Mouse (Mus musculus) gastrocnemius, adult 2 months (tissue): ENCODE measurements around the gene Gfer. TPM values are rescaled to one million over a fixed set of nuclear protein-coding genes. Genes with fewer than 3 reads are reported as not detected.

ENCODE experiments used
- DNase-seq: peaks from one replicate; pipeline ENCODE4 v3.0.0; 2022
- H3K27ac ChIP-seq: fragments of 200-600 bp; 2 replicates; pipeline ENCODE4 v1.8.1; 2022; ENCODE audit warnings: mild to moderate bottlenecking
- H3K4me3 ChIP-seq: fragments of 200-600 bp; 2 replicates; pipeline ENCODE4 v1.8.1; 2022; ENCODE audit warnings: mild to moderate bottlenecking, moderate library complexity
- CTCF ChIP-seq: fragments of 200-600 bp; IDR thresholded peaks from 2 replicates; pipeline ENCODE4 v1.8.1; 2022; ENCODE audit warnings: antibody characterized with exemption, mild to moderate bottlenecking, moderate library complexity
- intact Hi-C: fragments of 180-260 bp; cut with DNase I; formaldehyde crosslinking; loops from one replicate; pipeline ENCODE4 v1.15.1; 2025
- total RNA-seq, 2 experiments: library from RNA; stranded (reverse); gene quantifications; 2 replicates each; pipeline ENCODE4 v1.2.3; 2021

The Gfer gene
- total RNA-seq, 2 experiments from 2014 or later: 32.8 to 37.5 TPM

GRCm38 (mm10) chr17:24697985-24698384 lies 2.0 kb upstream of the Gfer start:
- Histone ChIP-seq H3K4me3 (no peak overlapping the region), H3K27ac (no peak overlapping the region)
- no peak for TF ChIP-seq CTCF
- intact Hi-C loops: no loop called here
- no peak for DNase-seq

DNA sequence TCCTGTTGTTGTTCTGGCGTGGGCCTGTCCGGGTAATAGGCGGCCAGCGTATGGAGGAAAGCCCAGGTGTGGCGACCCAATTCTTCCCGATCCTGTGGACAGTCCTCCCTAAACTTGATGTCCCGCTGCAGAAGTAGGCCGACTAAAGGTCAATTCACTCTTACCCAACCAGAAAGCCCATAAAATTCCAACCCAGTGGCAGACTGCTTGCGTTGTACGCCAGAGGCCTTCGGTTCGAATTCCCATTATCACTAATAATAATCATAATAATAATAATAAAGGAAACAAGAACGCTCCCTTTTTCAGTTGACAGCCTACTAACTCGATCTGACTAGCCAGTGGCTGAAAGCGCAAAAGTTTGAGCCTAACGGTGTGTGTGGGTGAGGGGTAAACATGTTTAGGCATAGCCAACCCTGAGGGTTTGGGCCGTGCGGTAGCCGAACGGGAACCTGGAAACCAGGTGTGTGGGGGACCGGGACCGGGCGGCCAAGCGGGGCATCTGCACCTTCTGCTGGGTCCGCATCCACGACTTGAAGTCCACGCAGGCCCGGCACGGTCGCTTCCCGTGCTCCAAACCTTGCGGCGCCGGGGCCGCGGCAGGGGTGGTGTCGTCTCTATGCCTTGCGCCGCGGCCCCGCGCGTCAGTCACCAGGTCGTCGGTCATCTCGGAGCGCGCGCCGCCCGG lies 488 bp downstream of the Gfer start:
- intact Hi-C loops: no loop called here
- Histone ChIP-seq H3K4me3 (peak overlapping the region; percentile 82), H3K27ac (peak overlapping the region; percentile 92)
- TF ChIP-seq CTCF: no peak
- DNase-seq: no peak

DNA sequence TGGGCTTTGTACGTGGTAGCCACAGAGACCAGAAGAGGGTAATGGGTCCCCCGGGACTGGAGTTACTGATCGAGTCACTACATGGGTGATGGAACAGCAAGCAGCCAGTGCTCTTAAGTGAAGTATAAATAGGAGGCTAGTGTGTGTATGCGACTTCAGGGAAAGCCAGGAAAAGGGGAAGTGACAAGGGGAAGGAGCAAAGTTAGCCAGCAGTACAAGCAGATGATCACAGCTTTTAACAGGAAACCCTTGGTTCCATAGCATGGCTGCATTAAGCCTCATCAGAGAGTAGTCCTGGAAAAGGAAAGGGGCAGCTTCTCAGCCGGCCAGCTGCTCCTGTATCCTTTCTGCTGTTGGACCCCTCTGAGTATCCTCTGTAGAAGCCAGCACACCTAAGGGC lies 3.6 kb downstream of the Gfer start:
- intact Hi-C loops: no loop called here
- H3K4me3 ChIP-seq: no peak overlapping the region
- no peak for TF ChIP-seq CTCF
- DNase-seq: no peak
- H3K27ac ChIP-seq: no peak overlapping the region

GRCm38 (mm10) chr17:24689251-24690081 lies 6.5 kb downstream of the Gfer start, which contains the start of gene Syngr3:
TSS of gene Syngr3 (minus strand) at chr17:24689955.
- intact Hi-C loops: no loop called here
- Histone ChIP-seq H3K27ac (no peak within 1 kb of the TSS), H3K4me3 (peak within 1 kb of the TSS; percentile 67)
- DNase-seq: no peak
- no peak for TF ChIP-seq CTCF

DNA sequence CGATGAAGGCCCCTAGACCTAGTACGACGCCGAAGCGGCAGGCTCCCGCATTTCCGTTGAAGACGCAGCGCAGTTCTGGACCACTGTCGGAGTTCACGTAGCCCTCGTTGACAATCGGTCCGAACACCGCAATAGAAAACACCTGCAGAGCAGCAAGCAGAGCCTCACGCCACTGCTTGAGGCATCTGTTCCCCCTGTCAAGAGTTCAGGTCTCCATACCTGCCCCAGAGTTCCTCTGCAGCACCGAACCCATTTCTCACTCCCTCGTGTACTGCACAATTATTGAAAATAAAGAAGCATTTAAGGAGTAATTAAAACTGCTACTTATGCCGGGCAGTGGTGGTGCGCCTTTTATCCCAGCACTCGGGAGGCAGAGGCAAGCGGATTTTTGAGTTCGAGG lies 8.4 kb downstream of the Gfer start:
- DNase-seq: no peak
- H3K27ac ChIP-seq: no peak overlapping the region
- intact Hi-C loops: no loop called here
- no peak for TF ChIP-seq CTCF
- peak overlapping the region; percentile 67 for H3K4me3 ChIP-seq

- TF ChIP-seq CTCF: no peak
- Histone ChIP-seq H3K4me3 (peak overlapping the region; percentile 67), H3K27ac (no peak overlapping the region)
- intact Hi-C loops: no loop called here
- DNase-seq: peak; percentile 72
These were observed 8.8 kb downstream of the Gfer start for GRCm38 (mm10) chr17:24687146-24687595.

GRCm38 (mm10) chr17:24686514-24686913 lies 9.4 kb downstream of the Gfer start:
- no peak for DNase-seq
- intact Hi-C loops: no loop called here
- TF ChIP-seq CTCF: no peak
- Histone ChIP-seq H3K27ac (no peak overlapping the region), H3K4me3 (0 out of 2 replicates have a peak overlapping the region, but pooled peaks have one; percentile 4)

- H3K4me3 ChIP-seq: no peak overlapping the region
- no peak for TF ChIP-seq CTCF
- DNase-seq: no peak
- intact Hi-C loops: no loop called here
- H3K27ac ChIP-seq: no peak overlapping the region
These were observed 18.4 kb downstream of the Gfer start for GRCm38 (mm10) chr17:24677500-24678080.

DNA sequence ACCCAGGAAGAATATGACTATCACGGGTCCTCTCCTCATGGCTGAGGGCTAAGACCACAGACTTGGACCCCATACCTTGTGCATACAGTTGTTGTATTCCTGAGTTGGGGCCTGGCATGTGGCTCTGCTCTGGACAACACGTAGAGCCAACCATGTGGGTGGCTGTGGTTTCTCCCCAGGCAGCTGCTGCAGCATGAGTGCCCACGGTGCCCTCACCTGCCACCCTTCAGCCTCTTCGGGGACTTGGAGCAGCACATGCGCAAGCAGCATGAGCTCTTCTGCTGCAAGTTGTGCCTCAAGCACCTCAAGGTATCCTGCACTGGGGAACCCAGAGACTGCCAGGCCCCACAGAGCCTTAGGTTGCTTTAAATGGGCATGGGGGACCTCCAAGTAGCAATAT lies 19.1 kb downstream of the Gfer start:
- intact Hi-C loops: no loop called here
- Histone ChIP-seq H3K27ac (no peak overlapping the region), H3K4me3 (no peak overlapping the region)
- no peak for TF ChIP-seq CTCF
- no peak for DNase-seq

DNA sequence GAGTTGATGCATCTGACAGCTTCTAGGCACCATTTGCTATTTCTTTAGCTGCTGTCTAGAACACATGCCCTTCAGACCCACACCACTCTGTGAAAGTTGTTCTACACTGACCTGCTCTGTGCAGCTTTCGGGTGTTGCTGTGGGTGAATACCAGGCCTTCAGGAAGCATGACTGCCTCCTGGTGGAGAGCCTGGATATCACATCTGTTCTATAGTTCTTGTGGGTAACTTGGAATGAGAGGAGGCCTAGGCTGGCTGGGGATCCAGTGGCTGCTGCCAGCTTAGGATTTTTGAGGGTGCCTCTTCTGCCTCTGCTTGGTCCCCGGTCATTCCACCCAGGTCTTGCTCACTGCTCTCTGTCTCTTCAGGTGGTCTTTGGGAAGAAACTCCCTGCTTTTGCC lies 19.8 kb downstream of the Gfer start:
- no peak overlapping the region for H3K27ac ChIP-seq
- H3K4me3 ChIP-seq: no peak overlapping the region
- TF ChIP-seq CTCF: peak; percentile 73
- intact Hi-C loops: no loop called here
- DNase-seq: peak; percentile 70

GRCm38 (mm10) chr17:24674277-24674676 lies 21.7 kb downstream of the Gfer start:
- no peak for TF ChIP-seq CTCF
- H3K4me3 ChIP-seq: no peak overlapping the region
- H3K27ac ChIP-seq: peak overlapping the region; percentile 1; the same call in 1 of the 2 replicates
- no peak for DNase-seq
- intact Hi-C loops: no loop called here

GRCm38 (mm10) chr17:24672141-24672540 lies 23.8 kb downstream of the Gfer start:
- Histone ChIP-seq H3K4me3 (peak overlapping the region; percentile 17; the same call in 1 of the 2 replicates), H3K27ac (0 out of 2 replicates have a peak overlapping the region, but pooled peaks have one; percentile 38)
- intact Hi-C loops: no loop called here
- peak; percentile 55 for DNase-seq
- no peak for TF ChIP-seq CTCF

DNA sequence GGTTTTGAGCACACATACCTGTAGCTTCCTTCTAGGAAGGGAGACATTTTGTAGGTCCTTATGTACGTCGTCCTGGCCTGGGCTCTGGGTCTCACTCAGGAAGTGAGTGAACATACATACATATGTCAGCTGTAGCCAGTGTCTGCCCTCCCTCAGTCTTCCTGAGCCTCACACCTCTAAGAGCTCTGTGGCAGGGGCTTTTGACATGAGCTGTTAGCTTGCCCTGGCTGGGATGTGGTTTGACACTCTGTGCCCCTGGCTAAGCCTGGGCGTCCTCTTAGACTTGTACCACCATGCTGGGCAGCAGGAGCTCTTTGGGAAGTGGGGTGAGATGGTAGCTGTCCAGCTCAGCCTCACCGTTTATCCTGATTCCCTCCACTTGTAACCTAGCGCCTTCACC lies 24.6 kb downstream of the Gfer start:
- intact Hi-C loops: no loop called here
- TF ChIP-seq CTCF: no peak
- Histone ChIP-seq H3K27ac (0 out of 2 replicates have a peak overlapping the region, but pooled peaks have one; percentile 24), H3K4me3 (peak overlapping the region; percentile 100)
- no peak for DNase-seq
